Mouse (Mus musculus) olfactory bulb, adult 2 months (tissue): ENCODE measurements at regions not wholly inside any gene's neighbourhood (a gene's known extent, or its start where the extent isn't known, plus 50 kb on each side); places are given as distances from the start of the nearest gene placed in this dataset.

Experiments
- CTCF ChIP-seq: fragments of 200-500 bp; IDR thresholded peaks from 2 replicates; pipeline ENCODE4 v1.5.1; 2012; ENCODE audit warnings: low read depth, mild to moderate bottlenecking, low read length, moderate library complexity; ENCODE audit not compliant: insufficient read depth
- POLR2A ChIP-seq: fragments of 200-500 bp; IDR thresholded peaks from 2 replicates; pipeline ENCODE4 v1.6.1; 2012; ENCODE audit warnings: mild to moderate bottlenecking, low read depth, low read length, moderate library complexity; ENCODE audit not compliant: insufficient read depth

DNA sequence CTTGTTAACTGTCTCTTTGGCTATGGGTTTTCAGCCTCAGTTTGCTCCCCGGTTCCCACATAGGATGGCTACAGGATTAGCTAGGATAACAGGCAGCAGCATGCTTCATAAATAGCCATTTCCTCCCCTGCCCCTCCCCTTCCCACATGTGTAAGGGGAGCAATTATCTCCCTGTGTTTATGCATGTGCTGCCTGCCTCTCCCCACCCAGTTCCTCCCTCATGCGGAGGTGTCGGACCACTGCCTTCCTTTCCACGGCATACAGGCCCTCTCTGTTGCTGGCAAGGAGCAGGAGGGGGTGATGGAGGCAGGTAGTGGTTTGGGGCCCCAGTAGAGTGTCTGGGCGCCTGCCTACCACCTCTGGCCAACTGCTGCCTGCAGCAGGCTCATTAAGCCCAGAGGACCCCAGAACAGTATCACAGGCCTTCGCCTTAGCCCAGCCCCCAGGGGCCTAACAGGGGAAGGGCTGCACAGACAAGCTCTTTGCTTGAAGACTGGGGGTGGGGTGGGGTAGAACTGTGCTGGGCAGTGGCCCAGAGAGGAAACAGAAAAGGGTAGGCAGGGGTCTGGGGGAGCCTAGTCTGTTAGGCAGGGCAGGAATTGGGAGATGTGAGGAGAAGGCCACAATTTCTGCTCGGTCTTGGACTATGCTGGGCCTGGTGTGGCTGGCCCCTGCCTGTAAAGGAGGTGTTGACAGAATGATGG, 79.1 kb upstream of the Pja1 start:
- TF ChIP-seq CTCF (no peak), POLR2A (no peak)
